Mouse (Mus musculus): ENCODE results near the gene Pigt.

Pigt gene

GRCm38 (mm10) chr2:164486258-164487114 lies 10.8 kb upstream of the Pigt start:
- peak; percentile 29 for DNase-seq (ENCODE audit: low read depth, low spot score)

- no peak for DNase-seq (ENCODE audit: low read depth, low spot score)
Observed at GRCm38 (mm10) chr2:164487115-164487527, 10.2 kb upstream of the Pigt start.

DNA sequence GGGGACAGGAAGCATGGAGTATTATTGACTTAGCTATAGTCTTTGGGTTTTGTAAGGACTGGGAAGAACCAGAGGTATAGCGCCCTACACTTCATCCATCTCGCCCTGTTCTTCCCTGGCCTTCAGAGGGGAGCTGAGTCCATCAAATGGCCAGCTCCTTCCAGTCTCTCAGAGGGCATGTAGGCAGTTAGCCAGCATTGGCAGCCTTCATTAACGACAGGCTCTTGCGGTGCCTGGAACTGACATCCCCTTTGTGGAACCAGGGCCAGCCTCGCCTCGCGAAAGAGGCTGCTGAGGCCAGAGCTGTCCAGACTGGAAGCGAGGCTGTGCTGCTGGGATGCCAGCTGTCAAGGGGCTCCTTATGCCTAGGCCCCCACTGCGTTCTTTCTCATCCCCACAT lies 9.5 kb upstream of the Pigt start:
- no peak for DNase-seq (ENCODE audit: low read depth, low spot score)

DNA sequence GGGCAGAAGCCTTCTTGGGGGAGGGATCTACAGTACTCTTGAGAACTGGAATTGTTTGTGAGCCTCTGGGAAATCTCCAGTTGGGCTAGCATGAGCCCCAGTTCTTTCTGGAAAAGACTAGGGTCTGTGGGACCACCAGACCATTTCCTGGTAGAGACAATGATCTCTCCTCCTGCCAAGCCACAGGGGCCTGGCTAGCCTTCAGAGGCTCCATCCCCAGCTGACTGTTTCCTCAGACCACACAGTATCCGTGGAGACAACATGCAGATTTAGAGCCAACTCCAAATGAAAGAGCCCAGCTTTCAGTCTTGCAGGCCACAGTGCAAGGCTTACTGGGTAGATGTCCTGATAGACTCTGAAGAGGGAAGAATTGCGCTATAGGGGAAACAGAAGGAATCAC lies 3.2 kb upstream of the Pigt start:
- no peak for DNase-seq (ENCODE audit: low read depth, low spot score)

GRCm38 (mm10) chr2:164496331-164496730 lies 989 bp upstream of the Pigt start:
- DNase-seq (ENCODE audit: low read depth, low spot score) = no peak

- DNase-seq (ENCODE audit: low read depth, low spot score) = peak; percentile 24
Observed at GRCm38 (mm10) chr2:164497691-164498268, 460 bp downstream of the Pigt start.

DNA sequence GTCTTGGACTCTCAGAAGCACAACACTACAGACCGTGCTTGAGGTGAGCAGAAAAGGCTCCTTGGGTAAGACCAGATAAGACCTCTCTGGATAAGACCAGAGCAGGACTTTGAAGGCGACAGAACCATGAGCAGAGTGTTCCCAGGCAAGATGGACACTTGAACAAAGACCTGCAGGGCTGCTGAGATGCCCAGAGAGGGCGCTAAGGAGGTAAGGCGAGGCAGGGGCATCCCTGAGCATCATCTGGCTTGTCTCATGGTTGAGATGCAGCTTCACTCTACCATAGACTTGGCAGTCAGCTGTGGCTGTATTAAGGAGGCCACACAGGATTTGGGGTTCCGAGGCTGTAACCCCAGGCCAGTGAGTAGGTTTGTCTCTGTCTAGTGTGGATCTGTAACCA lies 2.0 kb downstream of the Pigt start:
- no peak for DNase-seq (ENCODE audit: low read depth, low spot score)

DNA sequence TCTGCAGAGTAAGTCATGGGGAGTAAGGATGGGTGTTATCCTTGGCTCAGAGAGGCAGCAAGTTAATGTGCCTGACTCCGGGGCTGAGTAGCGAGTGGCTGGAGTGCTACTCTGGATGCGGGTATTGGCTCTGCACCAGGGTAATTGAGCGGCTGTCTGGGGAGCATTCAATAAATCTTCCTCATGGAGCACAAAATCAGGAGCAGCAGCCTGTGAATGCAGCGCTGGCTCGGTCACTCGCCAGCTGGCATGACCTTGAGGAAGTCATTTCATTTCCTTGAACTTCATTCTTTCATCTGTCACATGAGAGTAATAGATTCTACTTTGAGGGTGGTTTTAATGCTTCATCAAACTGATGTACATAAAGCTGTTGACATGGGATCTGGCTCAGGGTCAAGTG lies 3.2 kb downstream of the Pigt start:
- DNase-seq (ENCODE audit: low read depth, low spot score) = no peak

GRCm38 (mm10) chr2:164504919-164505318 lies 7.6 kb downstream of the Pigt start:
- peak; percentile 35 for DNase-seq (ENCODE audit: low read depth, low spot score)

GRCm38 (mm10) chr2:164505619-164506347 lies 8.5 kb downstream of the Pigt start:
- no peak for DNase-seq (ENCODE audit: low read depth, low spot score)

- peak; percentile 75 for DNase-seq (ENCODE audit: low read depth, low spot score)
Observed at GRCm38 (mm10) chr2:164507811-164508210, 10.5 kb downstream of the Pigt start.

GRCm38 (mm10) chr2:164510621-164511190 lies 13.4 kb downstream of the Pigt start:
- DNase-seq (ENCODE audit: low read depth, low spot score) = peak; percentile 56

DNA sequence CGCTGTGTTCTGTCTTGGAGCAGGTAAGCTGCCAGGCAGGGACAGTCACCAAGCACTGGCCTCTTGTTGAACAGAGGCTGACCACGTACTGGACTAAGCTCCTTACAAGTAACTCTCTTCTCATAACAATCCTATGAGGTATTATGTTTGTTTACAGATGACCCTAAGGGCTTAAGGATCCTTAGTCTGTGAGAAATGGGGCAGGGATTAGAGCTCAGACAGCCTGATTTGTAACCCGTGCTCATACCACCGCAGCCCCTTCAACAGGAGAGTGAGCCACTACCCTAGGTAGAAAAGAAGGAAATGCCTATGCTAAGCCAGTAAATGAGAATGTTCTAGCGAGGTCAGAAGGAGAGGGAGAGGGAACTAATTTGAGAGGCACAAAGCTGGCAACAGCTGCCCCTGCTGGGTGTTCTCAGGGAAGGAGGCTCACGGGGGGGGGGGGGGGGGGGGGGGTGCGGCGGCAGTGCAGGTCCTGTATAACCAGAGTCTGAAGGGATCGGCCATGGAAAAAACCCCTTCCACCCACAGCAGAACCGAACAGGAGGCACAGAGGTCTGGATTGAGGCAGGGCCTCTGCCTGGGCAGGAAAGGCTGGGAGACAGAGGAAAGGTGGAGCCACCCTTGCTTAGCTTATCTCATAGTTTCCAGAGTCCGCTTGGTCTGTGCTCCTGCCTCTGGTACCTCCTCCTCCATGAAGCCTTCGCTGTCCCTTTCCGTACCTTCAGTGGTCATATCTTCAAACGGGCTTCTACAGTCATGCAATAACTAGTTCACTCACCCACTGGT lies 15.0 kb downstream of the Pigt start:
- no peak for DNase-seq (ENCODE audit: low read depth, low spot score)

- DNase-seq (ENCODE audit: low read depth, low spot score) = no peak
Observed at GRCm38 (mm10) chr2:164513389-164513788, 16.1 kb downstream of the Pigt start.

DNA sequence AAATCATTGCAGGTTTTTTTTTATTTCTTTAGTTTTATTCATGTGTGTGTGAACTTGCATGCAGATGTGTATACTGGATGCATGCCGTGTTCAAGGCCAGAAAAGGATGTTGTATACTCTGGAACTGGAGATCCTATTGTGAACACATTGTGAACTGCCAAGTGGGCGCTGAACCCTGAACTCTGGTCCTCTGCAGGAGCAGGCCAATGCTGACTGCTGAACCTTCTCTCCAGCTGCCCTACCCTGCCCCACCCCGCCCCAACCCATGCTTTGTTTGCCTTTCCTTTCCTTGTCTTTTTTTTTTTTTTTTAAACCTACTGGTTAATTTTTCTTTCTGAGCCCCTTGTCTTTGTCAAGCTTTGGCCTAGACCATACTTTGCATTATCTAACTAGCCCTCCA lies 17.6 kb downstream of the Pigt start:
- DNase-seq (ENCODE audit: low read depth, low spot score) = no peak

DNA sequence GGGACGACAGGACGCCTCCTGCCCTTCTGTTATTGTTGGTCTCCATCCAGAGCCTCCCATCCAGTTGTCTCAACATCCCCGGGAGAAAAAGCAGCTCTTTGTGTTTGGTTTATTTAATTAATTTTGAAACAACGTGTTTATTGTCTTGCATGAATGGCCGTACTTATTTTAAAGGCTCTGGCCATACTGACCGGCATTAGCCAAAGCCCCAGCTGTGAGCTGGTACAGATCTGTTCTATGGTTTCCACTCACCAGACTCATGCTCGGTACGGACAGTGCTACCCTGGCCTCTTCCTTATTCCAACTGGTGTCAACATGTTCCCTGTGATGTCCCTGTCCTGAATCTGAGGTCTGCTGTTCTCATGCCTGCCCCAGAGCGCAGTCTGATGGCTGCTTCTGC lies 18.6 kb downstream of the Pigt start:
- DNase-seq (ENCODE audit: low read depth, low spot score) = no peak

- no peak for DNase-seq (ENCODE audit: low read depth, low spot score)
Observed at GRCm38 (mm10) chr2:164516592-164516991, 19.3 kb downstream of the Pigt start.

DNA sequence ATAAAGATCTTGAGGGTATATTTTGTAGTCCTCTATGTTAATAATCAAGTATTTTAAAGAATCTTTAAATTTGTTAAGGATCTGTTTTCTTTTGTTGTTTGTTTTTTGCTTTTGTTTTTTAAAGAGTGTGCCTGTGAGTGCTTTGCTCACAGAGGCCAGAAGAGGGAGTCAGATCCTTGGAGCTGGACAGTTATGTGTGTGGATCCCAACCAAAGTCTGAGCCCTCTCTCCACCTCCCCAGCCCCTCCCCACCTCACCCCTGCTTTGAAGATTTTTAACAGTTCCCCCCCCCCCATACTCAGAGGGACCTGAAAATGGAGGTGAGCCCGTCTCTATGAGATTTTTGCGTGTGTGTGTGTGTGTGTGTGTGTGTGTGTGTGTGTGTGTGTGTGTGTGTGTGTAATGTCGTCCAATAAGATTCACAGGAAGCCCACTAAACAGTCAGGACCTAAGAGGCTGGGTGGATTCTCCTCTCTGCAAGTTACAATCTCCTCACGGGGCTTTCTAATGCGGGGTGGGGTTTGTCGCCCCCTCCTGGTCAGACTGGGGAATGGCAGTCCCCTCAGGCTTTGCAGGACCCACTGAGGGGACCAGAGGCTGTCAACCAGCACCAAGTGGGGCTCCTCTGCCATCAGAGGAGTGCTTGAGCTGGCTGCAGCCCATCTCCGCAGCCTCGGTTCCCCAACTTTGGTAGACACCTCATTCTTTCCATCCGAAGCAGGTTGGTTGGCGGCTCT lies 20.3 kb downstream of the Pigt start:
- DNase-seq (ENCODE audit: low read depth, low spot score) = peak; percentile 81

DNA sequence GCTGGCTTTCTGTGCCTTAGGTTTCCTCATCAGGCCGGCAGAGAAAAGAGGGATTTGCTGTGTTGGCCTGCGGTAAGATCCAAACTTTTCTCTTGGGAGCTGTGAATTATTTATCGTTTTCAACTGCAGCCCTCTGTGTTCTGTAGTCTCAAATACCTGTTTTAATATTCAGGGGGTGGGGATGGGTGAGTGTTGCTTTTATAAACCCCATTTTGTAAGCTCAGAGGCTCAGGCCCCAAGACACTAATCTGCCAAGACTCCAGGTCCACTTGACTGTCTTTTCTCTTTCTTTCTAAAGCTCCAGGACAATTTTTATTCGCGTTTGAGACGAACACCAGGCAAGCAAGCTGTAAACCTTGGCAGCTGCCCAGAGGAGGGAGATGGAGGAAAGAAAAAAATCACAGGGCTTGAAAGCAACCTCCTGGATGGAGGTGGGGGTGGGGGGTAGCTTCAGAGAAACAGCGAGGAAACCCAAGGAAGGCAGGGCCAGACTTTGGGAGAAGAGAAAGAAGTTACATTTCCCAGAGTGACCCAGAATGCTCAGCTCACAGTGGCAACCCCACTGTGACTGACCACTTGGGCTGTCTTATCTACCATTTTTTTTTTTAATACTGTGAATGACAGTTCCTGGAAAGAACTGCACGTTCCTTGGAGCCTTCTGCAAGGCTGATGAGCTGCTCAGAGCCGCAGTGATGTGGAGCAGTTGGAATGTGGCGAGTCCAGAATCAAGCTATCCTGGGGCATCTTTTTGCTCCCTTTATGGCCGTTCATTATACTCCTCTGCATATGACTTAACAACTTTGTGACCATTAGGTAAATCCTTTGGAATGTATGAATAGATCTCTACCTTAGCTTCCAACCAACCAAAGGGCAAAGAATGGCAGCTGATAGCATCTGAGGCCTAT lies 21.2 kb downstream of the Pigt start:
- DNase-seq (ENCODE audit: low read depth, low spot score) = no peak

DNA sequence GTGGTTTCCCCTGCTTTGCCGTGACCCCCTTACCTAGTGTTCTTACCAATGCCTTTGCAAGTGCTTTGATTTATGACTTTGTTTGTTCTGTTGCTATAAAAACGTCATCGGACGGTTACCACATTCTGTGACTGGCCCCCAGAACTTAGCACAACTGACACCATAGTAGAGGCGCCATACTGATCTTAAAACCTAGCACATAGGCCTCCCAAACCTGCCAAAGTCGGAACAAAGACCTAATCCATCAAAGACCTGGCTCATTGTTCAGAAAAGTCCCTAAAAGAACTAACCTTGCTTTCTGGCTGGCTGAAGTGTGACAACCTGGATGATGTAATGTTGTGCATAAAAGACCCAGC lies 21.8 kb downstream of the Pigt start:
- DNase-seq (ENCODE audit: low read depth, low spot score) = no peak

Data from ES-CJ7 (cell line).